Mouse (Mus musculus): ENCODE measurements around the gene Rtl6. TPM values are rescaled to one million over a fixed set of nuclear protein-coding genes. Genes with fewer than 3 reads are reported as not detected.

Rtl6 gene
- polyA plus RNA-seq, 1 experiment from 2014 or later, result 11.3 TPM

GRCm38 (mm10) chr15:84535953-84536352 lies 21.7 kb downstream of the Rtl6 start:
- Histone ChIP-seq H3K9ac (no peak overlapping the region), H3K4me3 (replicated peaks) (no peak overlapping the region), H3K36me3 (no peaks in the 10 kb centered on the region), H3K4me1 (no peaks in the 10 kb centered on the region), H3K4me2 (no peak overlapping the region), H3K27me3 (replicated peaks) (no peaks in the 10 kb centered on the region), H3K27ac (no peak overlapping the region), H3K9me3 (no peaks in the 10 kb centered on the region)
- no peak for ATAC-seq (ENCODE audit: insufficient read depth, low FRiP score, low read depth)
- WGBS, result 96% methylated on average over 2 of the region's 2 CpGs

- H3K4me2 ChIP-seq, result no peak overlapping the region
- no peak for ATAC-seq (ENCODE audit: insufficient read depth, low FRiP score, low read depth)
- no peak overlapping the region for H3K27ac ChIP-seq
- H3K27me3 ChIP-seq (replicated peaks), result no peaks in the 10 kb centered on the region
- H3K36me3 ChIP-seq, result no peaks in the 10 kb centered on the region
- no peaks in the 10 kb centered on the region for H3K4me1 ChIP-seq
- H3K9me3 ChIP-seq, result no peaks in the 10 kb centered on the region
- no peak overlapping the region for H3K4me3 ChIP-seq (replicated peaks)
- 71% methylated on average over 2 of the region's 2 CpGs for WGBS
- no peak overlapping the region for H3K9ac ChIP-seq
These were observed 25.4 kb downstream of the Rtl6 start for GRCm38 (mm10) chr15:84532211-84532610.

- no peak overlapping the region for H3K4me3 ChIP-seq (replicated peaks)
- H3K4me2 ChIP-seq, result no peak overlapping the region
- no peaks in the 10 kb centered on the region for H3K9me3 ChIP-seq
- no peaks in the 10 kb centered on the region for H3K4me1 ChIP-seq
- H3K9ac ChIP-seq, result no peak overlapping the region
- 69% methylated on average over 10 of the region's 10 CpGs for WGBS
- H3K27me3 ChIP-seq (replicated peaks), result no peaks in the 10 kb centered on the region
- no peak for ATAC-seq (ENCODE audit: insufficient read depth, low FRiP score, low read depth)
- H3K27ac ChIP-seq, result no peak overlapping the region
- H3K36me3 ChIP-seq, result no peaks in the 10 kb centered on the region
These were observed 26.1 kb downstream of the Rtl6 start for GRCm38 (mm10) chr15:84531535-84531934.

- WGBS, result 54% methylated on average over 14 of the region's 14 CpGs
- H3K36me3 ChIP-seq, result no peaks in the 10 kb centered on the region
These were observed 30.7 kb downstream of the Rtl6 start for GRCm38 (mm10) chr15:84526921-84527320.

GRCm38 (mm10) chr15:84525222-84525883 lies 32.3 kb downstream of the Rtl6 start:
- Histone ChIP-seq H3K9me3 (no peaks in the 10 kb centered on the region), H3K4me3 (replicated peaks) (no peak overlapping the region), H3K36me3 (no peaks in the 10 kb centered on the region), H3K27ac (no peak overlapping the region), H3K9ac (no peak overlapping the region), H3K4me1 (no peaks in the 10 kb centered on the region), H3K27me3 (replicated peaks) (no peaks in the 10 kb centered on the region), H3K4me2 (no peak overlapping the region)
- 66% methylated on average over 5 of the region's 5 CpGs for WGBS
- ATAC-seq (ENCODE audit: insufficient read depth, low FRiP score, low read depth), result no peak

More at GRCm38 (mm10) chr15:84526921-84527320, 30.7 kb downstream of the Rtl6 start:
- no peak overlapping the region for H3K4me3 ChIP-seq (replicated peaks)
- ATAC-seq (ENCODE audit: insufficient read depth, low FRiP score, low read depth), result no peak
- H3K4me1 ChIP-seq, result no peaks in the 10 kb centered on the region
- H3K9me3 ChIP-seq, result no peaks in the 10 kb centered on the region
- no peak overlapping the region for H3K27ac ChIP-seq
- no peak overlapping the region for H3K9ac ChIP-seq
- H3K27me3 ChIP-seq (replicated peaks), result no peaks in the 10 kb centered on the region
- H3K4me2 ChIP-seq, result no peak overlapping the region

- Histone ChIP-seq H3K36me3 (no peaks in the 10 kb centered on the region), H3K4me3 (replicated peaks) (no peak overlapping the region), H3K9ac (no peak overlapping the region), H3K9me3 (no peaks in the 10 kb centered on the region), H3K4me1 (no peaks in the 10 kb centered on the region), H3K27ac (no peak overlapping the region), H3K4me2 (no peak overlapping the region), H3K27me3 (replicated peaks) (no peaks in the 10 kb centered on the region)
- WGBS, result 85% methylated on average over 8 of the region's 8 CpGs
- ATAC-seq (ENCODE audit: insufficient read depth, low FRiP score, low read depth), result no peak
These were observed 34.5 kb downstream of the Rtl6 start for GRCm38 (mm10) chr15:84522953-84523689.

- Histone ChIP-seq H3K4me2 (no peak overlapping the region), H3K36me3 (no peaks in the 10 kb centered on the region), H3K9me3 (no peaks in the 10 kb centered on the region), H3K4me1 (no peaks in the 10 kb centered on the region), H3K27ac (no peak overlapping the region), H3K9ac (no peak overlapping the region), H3K4me3 (replicated peaks) (no peak overlapping the region), H3K27me3 (replicated peaks) (no peaks in the 10 kb centered on the region)
- WGBS, result 85% methylated on average over 4 of the region's 4 CpGs
- no peak for ATAC-seq (ENCODE audit: insufficient read depth, low FRiP score, low read depth)
These were observed 36.1 kb downstream of the Rtl6 start for GRCm38 (mm10) chr15:84521486-84521885.

- Histone ChIP-seq H3K36me3 (no peaks in the 10 kb centered on the region), H3K9ac (no peak overlapping the region), H3K4me3 (replicated peaks) (no peak overlapping the region), H3K27ac (no peak overlapping the region), H3K4me2 (no peak overlapping the region), H3K9me3 (no peaks in the 10 kb centered on the region), H3K4me1 (no peaks in the 10 kb centered on the region), H3K27me3 (replicated peaks) (no peaks in the 10 kb centered on the region)
- ATAC-seq (ENCODE audit: insufficient read depth, low FRiP score, low read depth), result no peak
- WGBS, result 56% methylated on average over 8 of the region's 8 CpGs
These were observed 39.1 kb downstream of the Rtl6 start for GRCm38 (mm10) chr15:84518540-84518939.

GRCm38 (mm10) chr15:84512626-84513296 lies 44.9 kb downstream of the Rtl6 start:
- Histone ChIP-seq H3K36me3 (no peaks in the 10 kb centered on the region), H3K4me3 (replicated peaks) (no peak overlapping the region), H3K27me3 (replicated peaks) (no peaks in the 10 kb centered on the region), H3K4me1 (no peaks in the 10 kb centered on the region), H3K27ac (no peak overlapping the region), H3K4me2 (no peak overlapping the region), H3K9ac (no peak overlapping the region), H3K9me3 (no peaks in the 10 kb centered on the region)
- WGBS, result 38% methylated on average over 5 of the region's 5 CpGs
- no peak for ATAC-seq (ENCODE audit: insufficient read depth, low FRiP score, low read depth)

- no peaks in the 10 kb centered on the region for H3K27me3 ChIP-seq (replicated peaks)
- no peaks in the 10 kb centered on the region for H3K36me3 ChIP-seq
- no peaks in the 10 kb centered on the region for H3K9me3 ChIP-seq
- ATAC-seq (ENCODE audit: insufficient read depth, low FRiP score, low read depth), result no peak
- H3K9ac ChIP-seq, result no peak overlapping the region
- H3K27ac ChIP-seq, result no peak overlapping the region
- no peak overlapping the region for H3K4me2 ChIP-seq
- 70% methylated on average over 16 of the region's 16 CpGs for WGBS
- H3K4me1 ChIP-seq, result no peaks in the 10 kb centered on the region
- H3K4me3 ChIP-seq (replicated peaks), result no peak overlapping the region
These were observed 47.6 kb downstream of the Rtl6 start for GRCm38 (mm10) chr15:84509981-84510380.

GRCm38 (mm10) chr15:84509161-84509560 lies 48.5 kb downstream of the Rtl6 start:
- no peaks in the 10 kb centered on the region for H3K27me3 ChIP-seq (replicated peaks)
- H3K4me3 ChIP-seq (replicated peaks), result no peak overlapping the region
- H3K27ac ChIP-seq, result no peak overlapping the region
- H3K9me3 ChIP-seq, result no peaks in the 10 kb centered on the region
- no peak overlapping the region for H3K4me2 ChIP-seq
- H3K36me3 ChIP-seq, result no peaks in the 10 kb centered on the region
- 58% methylated on average over 5 of the region's 5 CpGs for WGBS
- H3K9ac ChIP-seq, result no peak overlapping the region
- no peak for ATAC-seq (ENCODE audit: insufficient read depth, low FRiP score, low read depth)
- H3K4me1 ChIP-seq, result no peaks in the 10 kb centered on the region

- ATAC-seq (ENCODE audit: insufficient read depth, low FRiP score, low read depth), result no peak
- Histone ChIP-seq H3K27me3 (replicated peaks) (no peaks in the 10 kb centered on the region), H3K4me3 (replicated peaks) (no peak overlapping the region), H3K36me3 (no peaks in the 10 kb centered on the region), H3K27ac (no peak overlapping the region), H3K4me1 (no peaks in the 10 kb centered on the region), H3K9me3 (no peaks in the 10 kb centered on the region), H3K4me2 (no peak overlapping the region), H3K9ac (no peak overlapping the region)
- WGBS, result 73% methylated on average over 10 of the region's 10 CpGs
These were observed 51.6 kb downstream of the Rtl6 start for GRCm38 (mm10) chr15:84506026-84506425.
